Mouse (Mus musculus) thymus, adult 2 months (tissue): ENCODE data around the gene Dchs2. TPM values are rescaled to one million over a fixed set of nuclear protein-coding genes. Genes with fewer than 3 reads are reported as not detected.

Experiments
- DNase-seq: peaks from one replicate; pipeline ENCODE4 v3.0.0; 2021
- H3K27ac ChIP-seq: fragments of 200-500 bp; 2 replicates; pipeline ENCODE4 v1.5.1; 2012; ENCODE audit warnings: low read length, control low read depth; ENCODE audit not compliant: control insufficient read depth, insufficient read depth
- H3K27me3 ChIP-seq: fragments of 200-500 bp; 2 replicates; pipeline ENCODE4 v1.6.1; 2012; ENCODE audit warnings: mild to moderate bottlenecking, low read length, moderate library complexity, mixed read lengths; ENCODE audit not compliant: control insufficient read depth, insufficient read depth
- H3K36me3 ChIP-seq: fragments of 200-500 bp; 2 replicates; pipeline ENCODE4 v1.6.1; 2012; ENCODE audit warnings: mild to moderate bottlenecking, low read length, moderate library complexity; ENCODE audit not compliant: control insufficient read depth, insufficient read depth
- H3K4me1 ChIP-seq: fragments of 200-500 bp; replicated peaks from 2 replicates; pipeline ENCODE4 v1.6.1; 2012; ENCODE audit warnings: low read length; ENCODE audit not compliant: control insufficient read depth, insufficient read depth
- H3K4me3 ChIP-seq: fragments of 200-500 bp; 2 replicates; pipeline ENCODE4 v1.5.1; 2012; ENCODE audit warnings: mild to moderate bottlenecking, low read length, control low read depth, moderate library complexity; ENCODE audit not compliant: control insufficient read depth, insufficient read depth
- CTCF ChIP-seq: fragments of 200-500 bp; IDR thresholded peaks from 2 replicates; pipeline ENCODE4 v1.5.1; 2012; ENCODE audit warnings: mild to moderate bottlenecking, control low read depth, low read length, moderate library complexity, borderline replicate concordance; ENCODE audit not compliant: control insufficient read depth, poor library complexity, insufficient read depth; ENCODE audit errors: extremely low read depth
- POLR2A ChIP-seq: fragments of 200-500 bp; IDR thresholded peaks from 2 replicates; pipeline ENCODE4 v1.6.1; 2012; ENCODE audit warnings: mild to moderate bottlenecking, low read length, control low read depth, moderate library complexity; ENCODE audit not compliant: control insufficient read depth, poor library complexity, insufficient read depth; ENCODE audit errors: extremely low read depth
- WGBS: fragments of 180-500 bp; shearing (Covaris S2); methylation state at CpG from one replicate; pipeline ENCODE4 v1.1.7; 2018; 5-methylcytosine and 5-hydroxymethylcytosine counted together
- polyA plus RNA-seq: library from polyadenylated mRNA; depleted of rRNA; stranded (reverse); fragments of >200 nt; gene quantifications from 2 replicates; pipeline ENCODE4 v1.2.3, GENCODE M21; 2012

Gene Dchs2
- polyA plus RNA-seq, 1 experiment: 0.31 TPM

- H3K27me3 ChIP-seq: peaks cover 2% of the 10 kb centered on the region; the same call in 1 of the 2 replicates
- WGBS: 4% methylated on average over 43 of the region's 43 CpGs
- H3K4me3 ChIP-seq: no peak overlapping the region
- no peak for DNase-seq
- no peak for TF ChIP-seq CTCF
- no peak for TF ChIP-seq POLR2A
- H3K36me3 ChIP-seq: no peaks in the 10 kb centered on the region
- no peak overlapping the region for H3K27ac ChIP-seq
- no peaks in the 10 kb centered on the region for H3K4me1 ChIP-seq
These were observed 738 bp downstream of the Dchs2 start for GRCm38 (mm10) chr3:83128449-83128922.

GRCm38 (mm10) chr3:83129151-83129550, 1.4 kb downstream of the Dchs2 start:
- Histone ChIP-seq H3K4me1 (no peaks in the 10 kb centered on the region), H3K36me3 (no peaks in the 10 kb centered on the region), H3K4me3 (no peak overlapping the region), H3K27me3 (peaks cover 2% of the 10 kb centered on the region; the same call in 1 of the 2 replicates), H3K27ac (no peak overlapping the region)
- TF ChIP-seq POLR2A (no peak), CTCF (no peak)
- 11% methylated on average over 22 of the region's 22 CpGs for WGBS
- DNase-seq: no peak

GRCm38 (mm10) chr3:83136413-83136812, 8.7 kb downstream of the Dchs2 start:
- Histone ChIP-seq H3K36me3 (no peaks in the 10 kb centered on the region), H3K27me3 (no peaks in the 10 kb centered on the region), H3K4me3 (no peak overlapping the region), H3K27ac (no peak overlapping the region), H3K4me1 (no peaks in the 10 kb centered on the region)
- WGBS: 81% methylated on average over 7 of the region's 7 CpGs
- no peak for DNase-seq
- TF ChIP-seq CTCF (no peak), POLR2A (no peak)

GRCm38 (mm10) chr3:83138820-83139219, 11.1 kb downstream of the Dchs2 start:
- Histone ChIP-seq H3K27me3 (no peaks in the 10 kb centered on the region), H3K4me3 (no peak overlapping the region), H3K36me3 (no peaks in the 10 kb centered on the region), H3K4me1 (no peaks in the 10 kb centered on the region), H3K27ac (no peak overlapping the region)
- 77% methylated on average over 2 of the region's 2 CpGs for WGBS
- no peak for TF ChIP-seq POLR2A
- TF ChIP-seq CTCF: no peak
- no peak for DNase-seq

GRCm38 (mm10) chr3:83145610-83146009, 17.9 kb downstream of the Dchs2 start:
- H3K27ac ChIP-seq: no peak overlapping the region
- H3K4me1 ChIP-seq: no peaks in the 10 kb centered on the region
- TF ChIP-seq POLR2A (no peak), CTCF (no peak)
- H3K4me3 ChIP-seq: no peak overlapping the region
- no peaks in the 10 kb centered on the region for H3K36me3 ChIP-seq
- no peaks in the 10 kb centered on the region for H3K27me3 ChIP-seq
- WGBS: 71% methylated on average over 3 of the region's 3 CpGs
- no peak for DNase-seq

- Histone ChIP-seq H3K4me1 (no peaks in the 10 kb centered on the region), H3K36me3 (no peaks in the 10 kb centered on the region), H3K27me3 (no peaks in the 10 kb centered on the region), H3K4me3 (no peak overlapping the region), H3K27ac (no peak overlapping the region)
- 83% methylated on average over 6 of the region's 6 CpGs for WGBS
- TF ChIP-seq CTCF: no peak
- no peak for TF ChIP-seq POLR2A
- DNase-seq: no peak
These were observed 19.7 kb downstream of the Dchs2 start for GRCm38 (mm10) chr3:83147273-83148054.
